Mouse (Mus musculus) embryonic facial prominence, embryonic 14.5 days (tissue): ENCODE data around the gene Ltf. TPM values are rescaled to one million over a fixed set of nuclear protein-coding genes. Genes with fewer than 3 reads are reported as not detected.

Experiments used
- ATAC-seq: fragments of 200-750 bp; cut with Nextera tagmentation; 2 replicates; pipeline ENCODE4 v1.8.0; 2017; ENCODE audit warnings: low read depth, moderate number of reproducible peaks, moderate TSS enrichment
- DNase-seq: peaks from one replicate; pipeline ENCODE4 v3.0.0-alpha.2; 2015; ENCODE audit warnings: low spot score
- H3K27ac ChIP-seq: fragments of 300-500 bp; sonication (generic); replicated peaks from 2 replicates; pipeline ENCODE4 v1.5.1; 2014; ENCODE audit warnings: low read depth, mild to moderate bottlenecking, low read length, moderate library complexity
- H3K27me3 ChIP-seq: fragments of 300-500 bp; sonication (generic); replicated peaks from 2 replicates; pipeline ENCODE4 v1.6.1; 2014; ENCODE audit warnings: low read length; ENCODE audit not compliant: control insufficient read depth, insufficient read depth
- H3K36me3 ChIP-seq: fragments of 300-500 bp; sonication (generic); 2 replicates; pipeline ENCODE4 v1.6.1; 2014; ENCODE audit warnings: low read length, mixed read lengths; ENCODE audit not compliant: control insufficient read depth, insufficient read depth
- H3K4me1 ChIP-seq: fragments of 300-500 bp; sonication (generic); 2 replicates; pipeline ENCODE4 v1.6.1; 2014; ENCODE audit warnings: antibody characterized with exemption, low read length; ENCODE audit not compliant: control insufficient read depth, insufficient read depth
- H3K4me2 ChIP-seq: fragments of 300-500 bp; sonication (generic); 2 replicates; pipeline ENCODE4 v1.6.1; 2014; ENCODE audit warnings: low read depth, mild to moderate bottlenecking, low read length, moderate library complexity, mixed read lengths
- H3K4me3 ChIP-seq: fragments of 300-500 bp; sonication (generic); 2 replicates; pipeline ENCODE4 v1.5.1; 2014; ENCODE audit warnings: low read depth, mild to moderate bottlenecking, low read length
- H3K9ac ChIP-seq: fragments of 300-500 bp; sonication (generic); 2 replicates; pipeline ENCODE4 v1.6.1; 2014; ENCODE audit warnings: low read depth, mild to moderate bottlenecking, low read length, moderate library complexity, mixed read lengths
- H3K9me3 ChIP-seq: fragments of 300-500 bp; sonication (generic); 2 replicates; pipeline ENCODE4 v1.6.1; 2016; ENCODE audit warnings: low read length; ENCODE audit not compliant: control insufficient read depth
- WGBS: fragments of 180-500 bp; shearing (Covaris S2); extraction: QIAGEN DNeasy Blood & Tissue Kit; methylation state at CpG from one replicate; pipeline ENCODE4 v1.1.7; 2014; 5-methylcytosine and 5-hydroxymethylcytosine counted together
- polyA plus RNA-seq: library from polyadenylated mRNA; unstranded; fragments of >200 nt; fragmentation: Nextera tagmentation; extraction: Ambion mirVana; gene quantifications from 2 replicates; pipeline ENCODE4 v1.2.1, GENCODE M21; 2014

Gene Ltf
- polyA plus RNA-seq = 3.0 and 4.2 TPM in 2 replicates

- no peaks in the 10 kb centered on the region for H3K27me3 ChIP-seq
- H3K4me1 ChIP-seq = no peaks in the 10 kb centered on the region
- no peaks in the 10 kb centered on the region for H3K9me3 ChIP-seq
- ATAC-seq (no peak), DNase-seq (no peak)
- 75% methylated on average over 5 of the region's 5 CpGs for WGBS
- H3K27ac ChIP-seq = no peak within 1 kb of the TSS
- H3K36me3 ChIP-seq = no peaks in the 10 kb centered on the region
- H3K4me2 ChIP-seq = no peak within 1 kb of the TSS
- H3K9ac ChIP-seq = no peak within 1 kb of the TSS
- H3K4me3 ChIP-seq = no peak within 1 kb of the TSS
Observed at GRCm38 (mm10) chr9:111019022-111019421, at the start of gene Ltf. Gene Ltf, plus strand, starts transcription at chr9:111019271.

DNA sequence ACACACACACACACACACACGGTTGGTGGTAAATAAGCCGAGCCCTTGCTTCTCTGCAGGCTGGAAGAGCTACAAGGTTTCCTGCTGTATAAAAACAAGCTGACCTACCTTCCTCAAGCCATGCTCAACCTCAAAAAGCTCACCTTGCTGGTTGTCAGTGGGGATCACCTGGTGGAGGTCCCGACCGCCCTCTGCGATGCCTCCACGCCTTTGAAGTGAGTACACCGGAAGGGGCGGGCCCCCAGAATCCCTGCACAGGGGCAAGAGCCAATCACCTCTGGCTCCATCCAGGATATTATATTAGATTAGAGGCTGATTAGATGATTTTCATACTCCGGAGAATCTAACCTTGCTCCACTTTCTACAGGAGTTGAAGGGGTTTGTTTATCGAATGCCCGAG lies 39.7 kb upstream of the Ltf start:
- 93% methylated on average over 11 of the region's 11 CpGs for whole genome bisulfite sequencing
- Histone ChIP-seq H3K4me3 (no peak overlapping the region), H3K27me3 (no peaks in the 10 kb centered on the region), H3K9me3 (no peaks in the 10 kb centered on the region), H3K36me3 (no peaks in the 10 kb centered on the region), H3K9ac (no peak overlapping the region), H3K27ac (no peak overlapping the region), H3K4me2 (no peak overlapping the region), H3K4me1 (no peaks in the 10 kb centered on the region)
- no peak for DNase-seq
- ATAC-seq = no peak

DNA sequence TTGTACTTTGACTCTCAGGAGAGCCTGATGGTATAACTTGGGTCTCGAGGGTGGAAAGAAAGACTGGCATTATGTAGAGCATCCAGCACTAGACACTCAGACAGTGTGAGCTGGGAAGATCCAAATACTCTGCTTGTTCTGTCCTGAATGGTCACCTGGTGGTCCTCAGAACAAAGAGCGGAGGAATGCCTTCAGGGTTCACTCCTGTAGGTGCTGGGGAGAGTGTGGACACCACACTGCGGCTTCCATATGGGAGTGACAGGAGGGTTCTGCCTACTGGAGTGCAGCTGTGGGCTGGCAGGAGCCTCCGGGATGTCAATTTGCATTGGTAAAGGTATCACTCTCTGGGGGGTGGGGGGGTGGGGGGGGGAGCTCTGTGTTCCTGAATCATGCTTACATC lies 36.7 kb upstream of the Ltf start:
- Histone ChIP-seq H3K4me2 (no peak overlapping the region), H3K9me3 (no peaks in the 10 kb centered on the region), H3K36me3 (no peaks in the 10 kb centered on the region), H3K27me3 (no peaks in the 10 kb centered on the region), H3K4me3 (no peak overlapping the region), H3K27ac (no peak overlapping the region), H3K4me1 (no peaks in the 10 kb centered on the region), H3K9ac (no peak overlapping the region)
- DNase-seq = no peak
- WGBS = 53% methylated on average over 4 of the region's 4 CpGs
- no peak for ATAC-seq

DNA sequence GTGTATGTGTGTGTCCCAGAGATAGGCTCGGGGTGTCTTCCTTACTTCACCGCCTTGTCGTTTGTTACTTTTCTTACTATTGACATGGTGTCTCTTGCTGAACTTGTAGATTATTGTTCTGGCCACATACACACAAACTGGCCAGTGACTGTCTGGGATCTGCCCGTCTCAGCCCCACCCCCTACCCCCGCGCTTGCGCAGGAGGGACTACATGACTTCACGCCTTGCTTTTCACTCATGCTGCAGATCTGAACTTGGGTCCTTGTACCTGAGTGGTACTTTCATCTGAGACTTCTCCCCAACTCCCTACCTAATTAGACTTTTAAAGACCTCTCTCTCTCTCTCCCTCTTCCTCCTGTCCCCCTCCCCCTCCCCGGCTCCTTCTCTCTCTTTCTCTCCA lies 35.0 kb upstream of the Ltf start:
- DNase-seq (no peak), ATAC-seq (no peak)
- Histone ChIP-seq H3K4me2 (no peak overlapping the region), H3K9ac (no peak overlapping the region), H3K4me3 (no peak overlapping the region), H3K9me3 (no peaks in the 10 kb centered on the region), H3K36me3 (no peaks in the 10 kb centered on the region), H3K27me3 (no peaks in the 10 kb centered on the region), H3K27ac (no peak overlapping the region), H3K4me1 (no peaks in the 10 kb centered on the region)
- 90% methylated on average over 9 of the region's 9 CpGs for WGBS

GRCm38 (mm10) chr9:110985541-110985940 lies 33.5 kb upstream of the Ltf start:
- no peak overlapping the region for H3K4me2 ChIP-seq
- 93% methylated on average over 5 of the region's 5 CpGs for WGBS
- H3K36me3 ChIP-seq = no peaks in the 10 kb centered on the region
- no peak overlapping the region for H3K4me3 ChIP-seq
- no peaks in the 10 kb centered on the region for H3K9me3 ChIP-seq
- H3K27ac ChIP-seq = no peak overlapping the region
- no peak for DNase-seq
- no peak overlapping the region for H3K9ac ChIP-seq
- no peaks in the 10 kb centered on the region for H3K27me3 ChIP-seq
- ATAC-seq = no peak
- no peaks in the 10 kb centered on the region for H3K4me1 ChIP-seq

GRCm38 (mm10) chr9:110985951-110986350 lies 33.1 kb upstream of the Ltf start:
- 88% methylated on average over 8 of the region's 8 CpGs for WGBS
- H3K27ac ChIP-seq = no peak overlapping the region
- no peaks in the 10 kb centered on the region for H3K36me3 ChIP-seq
- no peaks in the 10 kb centered on the region for H3K9me3 ChIP-seq
- H3K4me1 ChIP-seq = no peaks in the 10 kb centered on the region
- H3K4me3 ChIP-seq = no peak overlapping the region
- no peak overlapping the region for H3K9ac ChIP-seq
- no peak overlapping the region for H3K4me2 ChIP-seq
- no peaks in the 10 kb centered on the region for H3K27me3 ChIP-seq
- DNase-seq (no peak), ATAC-seq (no peak)

GRCm38 (mm10) chr9:110987331-110987730 lies 31.7 kb upstream of the Ltf start:
- DNase-seq (no peak), ATAC-seq (no peak)

GRCm38 (mm10) chr9:110988078-110988477 lies 31.0 kb upstream of the Ltf start:
- Histone ChIP-seq H3K36me3 (no peaks in the 10 kb centered on the region), H3K4me1 (no peaks in the 10 kb centered on the region), H3K27me3 (no peaks in the 10 kb centered on the region), H3K9me3 (no peaks in the 10 kb centered on the region), H3K4me2 (no peak overlapping the region), H3K4me3 (no peak overlapping the region), H3K27ac (no peak overlapping the region), H3K9ac (no peak overlapping the region)
- DNase-seq (no peak), ATAC-seq (no peak)
- WGBS = 73% methylated on average over 3 of the region's 3 CpGs

More at GRCm38 (mm10) chr9:110987331-110987730, 31.7 kb upstream of the Ltf start:
- Histone ChIP-seq H3K9ac (no peak overlapping the region), H3K4me3 (no peak overlapping the region), H3K27ac (no peak overlapping the region), H3K4me2 (no peak overlapping the region), H3K36me3 (no peaks in the 10 kb centered on the region), H3K27me3 (no peaks in the 10 kb centered on the region), H3K9me3 (no peaks in the 10 kb centered on the region), H3K4me1 (no peaks in the 10 kb centered on the region)
- WGBS = 81% methylated on average over 4 of the region's 4 CpGs

DNA sequence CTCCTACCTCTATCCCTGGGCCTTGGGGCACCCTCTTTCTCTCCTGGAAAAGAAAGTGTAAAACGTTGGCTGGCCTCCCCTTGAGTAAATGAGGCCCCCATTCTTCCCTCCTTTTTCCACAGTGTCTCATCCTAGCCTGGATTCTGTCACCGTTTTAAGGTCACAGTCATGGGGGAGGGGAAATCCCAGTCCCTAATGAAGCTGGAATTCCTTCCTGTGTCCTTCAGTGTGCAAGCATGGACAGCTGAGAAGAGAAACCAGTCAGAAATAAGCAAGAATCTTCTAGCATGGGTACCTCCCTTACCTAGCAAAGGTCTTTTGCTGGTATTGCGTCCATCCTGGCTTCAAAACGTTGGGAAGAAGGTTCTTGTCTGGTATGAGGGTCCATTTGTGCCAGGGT lies 29.9 kb upstream of the Ltf start:
- 62% methylated on average over 4 of the region's 4 CpGs for WGBS
- no peak for ATAC-seq
- Histone ChIP-seq H3K4me3 (no peak overlapping the region), H3K27me3 (no peaks in the 10 kb centered on the region), H3K4me2 (no peak overlapping the region), H3K9me3 (no peaks in the 10 kb centered on the region), H3K27ac (no peak overlapping the region), H3K9ac (no peak overlapping the region), H3K36me3 (no peaks in the 10 kb centered on the region), H3K4me1 (no peaks in the 10 kb centered on the region)
- DNase-seq = no peak
